ENCODE assay signal across 35 mouse cellular contexts in genomic region chr11:96859635-96860034, GRCm38 (mm10). TPM values are rescaled to one million over a fixed set of nuclear protein-coding genes. Genes with fewer than 3 reads are reported as not detected.
A peak's percentile ranks its signal among the peaks of the same experiment; 100 is the strongest.
DNase-seq lines count a peak whose midpoint lies in the region; ATAC-seq and TF ChIP-seq lines count a peak whose summit lies in the region.
"Had no signal": no experiment of that assay in that cellular context is flagged by ENCODE, and none has a peak within 500 bp of the region (broad histone marks: within the 10 kb centered on the region; RNA-seq: fewer than 3 reads in every experiment).

No protein-coding gene starts in this region.

- H3K36me3 ChIP-seq in embryonic facial prominence, embryonic 15.5 days = 0 out of 2 replicates have a peak, but pooled peaks cover 19% of the 10 kb centered on the region
- no peaks in the 10 kb centered on the region for H3K36me3 ChIP-seq in embryonic facial prominence, embryonic 10.5 days (replicated peaks)
- H3K36me3 ChIP-seq in CH12.LX (replicated peaks in 1 of 2; ENCODE audit: control insufficient read depth in 1 of 2, insufficient read depth in 1 of 2, low read length in 1 of 2) = no peaks in the 10 kb centered on the region
- H3K36me3 ChIP-seq in hindbrain, embryonic 14.5 days (replicated peaks; ENCODE audit: control insufficient read depth, insufficient read depth) = no peaks in the 10 kb centered on the region
- H3K36me3 ChIP-seq: forebrain, embryonic 12.5 days; hindbrain, embryonic 12.5 days; liver, embryonic 13.5 days; midbrain, embryonic 10.5 days; neural tube, embryonic 13.5 days had no signal

- no peak overlapping the region for H3K4me3 ChIP-seq in embryonic facial prominence, embryonic 15.5 days (replicated peaks)
- no peak overlapping the region for H3K4me3 ChIP-seq in embryonic facial prominence, embryonic 10.5 days
- H3K4me3 ChIP-seq in CH12.LX (replicated peaks in 1 of 3; ENCODE audit: low read depth in 2 of 3, low read length in 2 of 3, poor library complexity in 1 of 3) = no peak overlapping the region
- no peak overlapping the region for H3K4me3 ChIP-seq in hindbrain, embryonic 14.5 days (replicated peaks; ENCODE audit: low read length)
- H3K4me3 ChIP-seq: embryonic facial prominence, embryonic 13.5 days; forebrain, embryonic 12.5 days; heart, embryonic 10.5 days; hindbrain, embryonic 12.5 days; kidney, embryonic 15.5 days; layer of hippocampus, adult 2 months; left cerebral cortex, adult 2 months; liver, embryonic 13.5 days; midbrain, embryonic 10.5 days; neural tube, embryonic 13.5 days had no signal

- no peak; the same call in 1 of the 2 replicates for TF ChIP-seq RAD21 in CH12.LX (IDR thresholded peaks at IDR 0.05; ENCODE audit: low read depth, low read length)

- no peak for ATAC-seq in embryonic facial prominence, embryonic 15.5 days (ENCODE audit: insufficient number of reproducible peaks, low FRiP score, low TSS enrichment, low read depth)
- ATAC-seq in hindbrain, embryonic 14.5 days (ENCODE audit: low FRiP score) = no peak
- ATAC-seq: activated CD4-positive, CD25-positive, alpha-beta regulatory T cell, adult 4 months; forebrain, postnatal 0 days had no signal

- no peaks in the 10 kb centered on the region for H3K27me3 ChIP-seq in embryonic facial prominence, embryonic 15.5 days
- peaks cover 4% of the 10 kb centered on the region; the same call in 1 of the 2 replicates for H3K27me3 ChIP-seq in embryonic facial prominence, embryonic 10.5 days (replicated peaks; ENCODE audit: low read depth, poor library complexity, severe bottlenecking)
- peaks cover 32% of the 10 kb centered on the region for H3K27me3 ChIP-seq in CH12.LX (replicated peaks)
- H3K27me3 ChIP-seq in hindbrain, embryonic 14.5 days (ENCODE audit: control insufficient read depth, insufficient read depth, low read length) = no peaks in the 10 kb centered on the region
- H3K27me3 ChIP-seq: hindbrain, embryonic 12.5 days; kidney, embryonic 15.5 days; neural tube, embryonic 13.5 days had no signal

- H3K4me2 ChIP-seq in embryonic facial prominence, embryonic 15.5 days (replicated peaks) = no peak overlapping the region
- H3K4me2 ChIP-seq in CH12.LX (ENCODE audit: insufficient read depth, low read depth, poor library complexity, severe bottlenecking) = peak overlapping the region; percentile 17; the same call in 1 of the 2 replicates
- no peak overlapping the region for H3K4me2 ChIP-seq in hindbrain, embryonic 14.5 days (replicated peaks)
- H3K4me2 ChIP-seq: embryonic facial prominence, embryonic 13.5 days; forebrain, embryonic 12.5 days; hindbrain, embryonic 12.5 days; kidney, embryonic 15.5 days; liver, embryonic 13.5 days had no signal

- H3K4me1 ChIP-seq in embryonic facial prominence, embryonic 15.5 days = peaks cover 32% of the 10 kb centered on the region
- H3K4me1 ChIP-seq in embryonic facial prominence, embryonic 10.5 days = peaks cover 41% of the 10 kb centered on the region
- peaks cover 20 to 30% of the 10 kb centered on the region in 2 experiments for H3K4me1 ChIP-seq in CH12.LX (ENCODE audit: control insufficient read depth in 1 of 2, insufficient read depth in 2 of 2)
- H3K4me1 ChIP-seq in hindbrain, embryonic 14.5 days (replicated peaks; ENCODE audit: control insufficient read depth, insufficient read depth, low read length) = peaks cover 33% of the 10 kb centered on the region

- 0 out of 2 replicates have a peak overlapping the region, but pooled peaks have one; percentile 1 for H3K27ac ChIP-seq in embryonic facial prominence, embryonic 15.5 days (replicated peaks)
- H3K27ac ChIP-seq in embryonic facial prominence, embryonic 10.5 days (replicated peaks) = no peak overlapping the region
- H3K27ac ChIP-seq in CH12.LX (ENCODE audit: insufficient read depth, low read depth) = no peak overlapping the region
- no peak overlapping the region for H3K27ac ChIP-seq in hindbrain, embryonic 14.5 days
- H3K27ac ChIP-seq: embryonic facial prominence, embryonic 13.5 days; forebrain, embryonic 12.5 days; heart, embryonic 10.5 days; hindbrain, embryonic 12.5 days; layer of hippocampus, adult 2 months; left cerebral cortex, adult 2 months; liver, embryonic 13.5 days; macrophage; midbrain, embryonic 10.5 days; neural tube, embryonic 13.5 days; stomach, postnatal 0 days had no signal

- H3K79me2 ChIP-seq in CH12.LX (replicated peaks; ENCODE audit: control insufficient read depth, extremely low read depth, insufficient read depth, poor library complexity, severe bottlenecking) = no peaks in the 10 kb centered on the region

- in situ Hi-C loops in CH12.LX (cut with MboI; ENCODE audit: low pct_ligation_motif_present, low pct_unique_long_range_greater_than_20kb, low sequenced_read_pairs) = loop anchor here (10.0 to 25.0 kb wide), 3 partner anchors 297 to 565 kb away; partner anchors contain the start of gene Hoxb6

- TF ChIP-seq EP300 in CH12.LX (IDR thresholded peaks at IDR 0.05; ENCODE audit: low read length) = peak; percentile 91

- no peak for TF ChIP-seq POLR2A in CH12.LX (IDR thresholded peaks at IDR 0.05; ENCODE audit: low read depth, low read length)

- dilution Hi-C loops in CH12.LX (cut with MboI; ENCODE audit: extremely low pct_ligation_motif_present, extremely low pct_unique_long_range_greater_than_20kb, low sequenced_read_pairs) = no loop called here

- H3K9me3 ChIP-seq in embryonic facial prominence, embryonic 15.5 days (replicated peaks) = no peaks in the 10 kb centered on the region
- no peaks in the 10 kb centered on the region for H3K9me3 ChIP-seq in embryonic facial prominence, embryonic 10.5 days
- H3K9me3 ChIP-seq in CH12.LX (replicated peaks; ENCODE audit: low read length) = no peaks in the 10 kb centered on the region
- H3K9me3 ChIP-seq in hindbrain, embryonic 14.5 days (ENCODE audit: control insufficient read depth, low read length) = no peaks in the 10 kb centered on the region
- H3K9me3 ChIP-seq: embryonic facial prominence, embryonic 13.5 days; forebrain, embryonic 12.5 days; heart, embryonic 10.5 days; hindbrain, embryonic 12.5 days; kidney, embryonic 15.5 days; liver, embryonic 13.5 days; midbrain, embryonic 10.5 days; neural tube, embryonic 13.5 days had no signal

- WGBS in embryonic facial prominence, embryonic 15.5 days = 77% methylated on average over 4 of the region's 4 CpGs
- 94% methylated on average over 4 of the region's 4 CpGs for whole genome bisulfite sequencing in embryonic facial prominence, embryonic 10.5 days
- 87% methylated on average over 4 of the region's 4 CpGs for WGBS in hindbrain, embryonic 14.5 days

- no peak for TF ChIP-seq CTCF in CH12.LX (conservative IDR thresholded peaks at IDR 0.05 in 1 of 2, IDR thresholded peaks at IDR 0.05 in 1 of 2; ENCODE audit: low read depth in 2 of 2, low read length in 2 of 2)

- DNase-seq in embryonic facial prominence, embryonic 10.5 days (ENCODE audit: low spot score) = no peak
- DNase-seq in 3T3-L1 (ENCODE audit: low read depth, low spot score) = peak; percentile 54
- DNase-seq in CH12.LX (ENCODE audit: extremely low read depth) = peak; percentile 75
- peak; percentile 80 for DNase-seq in induced T-regulatory cell, adult 2 months (ENCODE audit: low read depth)
- no peak for DNase-seq in adrenal gland, postnatal 10 days
- DNase-seq in hindbrain, embryonic 14.5 days (ENCODE audit: low spot score) = no peak
- DNase-seq: adrenal gland, adult 2 months; B cell, adult 2 months; cerebellum, adult 11 months; cerebellum, adult 9-10 months; embryo, embryonic 11 days; forebrain, postnatal 0 days; gastrocnemius, postnatal 10 days; heart, postnatal 36 days; kidney, adult 18-20 months; kidney, postnatal 36 days; liver, embryonic 13.5 days; lung, adult 18-20 months; lung, postnatal 10 days; right cerebral cortex, postnatal 4 days; thymus, adult 18-20 months; thymus, postnatal 25 days had no signal

- no peak overlapping the region for H3K9ac ChIP-seq in embryonic facial prominence, embryonic 15.5 days
- H3K9ac ChIP-seq in CH12.LX (ENCODE audit: insufficient read depth, low read depth) = no peak overlapping the region
- no peak overlapping the region for H3K9ac ChIP-seq in hindbrain, embryonic 14.5 days
- H3K9ac ChIP-seq: embryonic facial prominence, embryonic 13.5 days; forebrain, embryonic 12.5 days; forebrain, postnatal 0 days; hindbrain, embryonic 12.5 days; kidney, embryonic 15.5 days; liver, embryonic 13.5 days; neural tube, embryonic 13.5 days had no signal

TF ChIP-seq in CH12.LX, 34 proteins besides CTCF, POLR2A, EP300 and RAD21 (continues in another document):
- TF ChIP-seq ZNF384 (IDR thresholded peaks at IDR 0.05; ENCODE audit: low read depth, low read length) = no peak
- no peak for TF ChIP-seq SMC3 (IDR thresholded peaks at IDR 0.05; ENCODE audit: low read depth, low read length)
- TF ChIP-seq GABPA (IDR thresholded peaks at IDR 0.05; ENCODE audit: insufficient replicate concordance, low read depth, low read length) = no peak
- no peak for TF ChIP-seq CHD1 (IDR thresholded peaks at IDR 0.05; ENCODE audit: low read depth, low read length)
- peak; percentile 95 for TF ChIP-seq ETS1 (conservative IDR thresholded peaks at IDR 0.05; ENCODE audit: low read depth, low read length)

RNA-seq across cellular contexts. Expression of gene Copz2, which starts 10.0 kb away (rescaled TPM):
- polyA plus RNA-seq in embryonic facial prominence, embryonic 15.5 days (2015; fragmentation: Nextera tagmentation; extraction: Ambion mirVana) = 191 and 194 TPM in 2 replicates
- 36.2 and 37.4 TPM in 2 replicates for polyA plus RNA-seq in embryonic facial prominence, embryonic 10.5 days (2016; fragmentation: Nextera tagmentation; extraction: Ambion mirVana)
- 1.3 and 4.1 TPM in 2 replicates for total RNA-seq in CH12.LX (2012; rRNA removed)
- total RNA-seq in CH12.LX (2014; rRNA removed) = 0.28 and 0.35 TPM in 2 replicates
- polyA plus RNA-seq in CH12.LX (2012; ENCODE audit: insufficient read length, low read depth) = 0.87 and 0.99 TPM in 2 replicates
- total RNA-seq in adrenal gland, postnatal 10 days (2021) = 10 to 100 TPM; 45.5 to 50.3 TPM
- 23.1 and 29.7 TPM in 2 replicates for polyA plus RNA-seq in hindbrain, embryonic 14.5 days (2014; fragmentation: Nextera tagmentation; extraction: Ambion mirVana)
- polyA plus RNA-seq: activated CD4-positive, CD25-positive, alpha-beta regulatory T cell, adult 4 months had no signal

RNA-seq across cellular contexts. Expression of gene Nfe2l1, which starts 29.9 kb away (rescaled TPM):
- 71.7 and 76.0 TPM in 2 replicates for polyA plus RNA-seq in embryonic facial prominence, embryonic 15.5 days (2015; fragmentation: Nextera tagmentation; extraction: Ambion mirVana)
- polyA plus RNA-seq in embryonic facial prominence, embryonic 10.5 days (2016; fragmentation: Nextera tagmentation; extraction: Ambion mirVana) = 65.4 and 69.9 TPM in 2 replicates
- 113 and 169 TPM in 2 replicates for total RNA-seq in CH12.LX (2012; rRNA removed)
- 61.1 and 77.7 TPM in 2 replicates for total RNA-seq in CH12.LX (2014; rRNA removed)
- polyA plus RNA-seq in CH12.LX (2012; ENCODE audit: insufficient read length, low read depth) = 145 and 182 TPM in 2 replicates
- 100 to 1,000 TPM; 300 to 307 TPM for total RNA-seq in adrenal gland, postnatal 10 days (2021)
- polyA plus RNA-seq in hindbrain, embryonic 14.5 days (2014; fragmentation: Nextera tagmentation; extraction: Ambion mirVana) = 49.3 and 54.7 TPM in 2 replicates

RNA-seq across cellular contexts. Expression of gene Cdk5rap3, which starts 56.7 kb away (rescaled TPM):
- polyA plus RNA-seq in embryonic facial prominence, embryonic 15.5 days (2015; fragmentation: Nextera tagmentation; extraction: Ambion mirVana) = 77.7 and 82.3 TPM in 2 replicates
- polyA plus RNA-seq in embryonic facial prominence, embryonic 10.5 days (2016; fragmentation: Nextera tagmentation; extraction: Ambion mirVana) = 90.1 and 99.9 TPM in 2 replicates
- total RNA-seq in CH12.LX (2012; rRNA removed) (96.3 and 112 TPM in 2 replicates), CH12.LX (2014; rRNA removed) (59.5 and 61.6 TPM in 2 replicates)
- polyA plus RNA-seq in CH12.LX (2012; ENCODE audit: insufficient read length, low read depth) = 70.3 and 80.0 TPM in 2 replicates
- 10 to 100 TPM; 54.1 to 54.9 TPM for total RNA-seq in adrenal gland, postnatal 10 days (2021)
- polyA plus RNA-seq in hindbrain, embryonic 14.5 days (2014; fragmentation: Nextera tagmentation; extraction: Ambion mirVana) = 74.0 and 77.8 TPM in 2 replicates

Comparison
In these comparisons a context has a peak if more than half of its experiments do, and no peak if none do; other contexts are left out.
1. DNase-seq: peak in 3T3-L1 (single experiment), CH12.LX (single experiment) and induced T-regulatory cell, adult 2 months (single experiment); none in embryonic facial prominence, embryonic 10.5 days (single experiment), adrenal gland, postnatal 10 days (single experiment) and hindbrain, embryonic 14.5 days (single experiment).
2. RNA of gene Copz2, which starts 10.0 kb away (polyA plus RNA-seq): 191 to 194 TPM in embryonic facial prominence, embryonic 15.5 days, 36.2 to 37.4 TPM in embryonic facial prominence, embryonic 10.5 days and 23.1 to 29.7 TPM in hindbrain, embryonic 14.5 days; 0.87 to 0.99 TPM in CH12.LX; every median in the first group is over 10 times any median in the second.